Mouse (Mus musculus) spleen, adult 2 months (tissue): ENCODE results near the gene Olfr1039.

ENCODE experiments used
- CTCF ChIP-seq: fragments of 200-500 bp; IDR thresholded peaks from 2 replicates; pipeline ENCODE4 v1.5.1; 2011; ENCODE audit warnings: mild to moderate bottlenecking, inconsistent platforms; ENCODE audit not compliant: insufficient read depth, insufficient read length, insufficient replicate concordance; ENCODE audit errors: extremely low read depth
- POLR2A ChIP-seq: fragments of 200-500 bp; IDR thresholded peaks from 2 replicates; pipeline ENCODE4 v1.6.1; 2011; ENCODE audit warnings: low read depth, low read length, inconsistent platforms

DNA sequence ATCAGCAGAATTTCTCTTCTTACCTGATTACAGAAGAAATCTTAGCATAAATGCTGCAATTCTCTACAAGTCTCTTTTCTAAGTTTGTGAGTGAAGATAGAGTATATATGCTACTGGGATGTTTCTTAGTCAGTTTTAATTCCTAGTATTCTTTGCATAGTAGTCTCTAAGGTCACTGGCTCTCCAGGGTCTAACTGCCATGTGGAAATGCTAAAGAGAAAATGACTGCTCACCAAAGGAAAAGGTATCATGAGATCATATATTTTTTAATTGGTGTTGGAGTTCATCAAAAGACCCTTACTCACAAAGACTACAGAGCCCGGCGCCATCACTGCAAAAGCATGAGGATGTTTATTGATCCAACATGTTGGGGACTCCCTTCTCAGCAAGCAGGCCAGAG, 48.4 kb downstream of the Olfr1039 start, which contains the start of gene Olfr1037:
- no peak for TF ChIP-seq CTCF
- no peak for TF ChIP-seq POLR2A
